Mouse (Mus musculus): Measurements from ENCODE around the gene Ctdsp1.

The Ctdsp1 gene

DNA sequence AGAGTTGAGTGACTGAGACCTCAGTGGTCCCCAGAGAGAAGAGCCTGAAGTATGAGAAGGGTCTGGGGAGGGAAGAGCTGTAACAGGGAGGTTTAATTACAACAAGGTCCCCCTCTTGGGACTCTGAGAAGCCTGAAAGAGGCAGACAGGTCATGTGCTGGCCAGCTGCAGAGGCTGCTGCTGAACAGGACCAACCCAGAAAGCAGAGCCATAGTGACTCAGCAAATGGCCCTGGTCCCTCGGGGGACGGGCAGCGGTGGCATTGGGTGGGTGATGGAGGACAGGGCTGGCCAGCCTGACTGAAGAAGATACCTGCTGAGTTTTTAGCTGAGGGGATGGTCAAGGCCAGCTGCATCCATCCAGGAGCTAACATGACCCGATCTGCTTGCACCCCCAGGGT is 14.9 kb upstream of the Ctdsp1 start:
- no peak for DNase-seq (ENCODE audit: low read depth, low spot score)

DNA sequence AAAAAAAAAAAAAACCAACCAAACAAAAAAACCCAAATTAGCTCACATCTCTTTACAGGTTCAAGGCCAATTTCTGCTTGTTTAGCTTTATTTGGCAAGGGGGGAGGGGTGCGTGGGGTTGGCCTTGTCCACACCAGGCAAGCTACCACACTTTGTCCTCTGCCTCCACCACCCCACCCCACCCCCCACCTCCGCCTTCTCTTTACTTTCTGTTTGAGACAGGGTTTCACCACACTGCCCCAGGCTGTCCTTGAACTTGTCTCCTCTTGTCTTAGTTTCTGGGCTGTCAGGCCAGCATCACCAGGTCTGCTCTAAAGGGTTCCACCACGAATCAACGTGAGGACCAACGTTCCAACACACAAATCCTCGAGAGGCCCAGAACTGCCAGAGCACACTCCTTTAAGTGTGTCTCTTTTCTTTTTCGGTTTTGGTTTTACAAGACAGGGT is 12.2 kb upstream of the Ctdsp1 start:
- DNase-seq (ENCODE audit: low read depth, low spot score) = no peak

DNA sequence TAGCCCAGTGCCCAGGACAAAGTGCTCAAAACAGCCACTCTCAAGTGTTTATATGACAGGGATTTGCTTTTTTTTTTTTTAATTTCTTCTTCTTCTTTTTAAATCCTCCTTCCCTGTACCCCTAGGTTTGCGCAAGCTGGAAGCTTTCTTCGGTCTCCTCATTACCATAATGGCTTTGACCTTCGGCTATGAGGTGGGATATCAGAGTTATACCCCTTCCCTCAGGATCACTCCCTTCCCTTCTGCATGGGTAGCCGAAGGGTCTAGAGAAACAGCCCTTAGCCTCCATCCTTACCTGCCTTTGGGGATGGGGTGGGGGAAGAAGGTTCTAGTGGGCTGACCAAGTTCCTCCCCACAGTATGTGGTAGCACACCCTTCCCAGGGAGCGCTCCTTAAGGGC is 10.8 kb upstream of the Ctdsp1 start:
- DNase-seq (ENCODE audit: low read depth, low spot score) = no peak

DNA sequence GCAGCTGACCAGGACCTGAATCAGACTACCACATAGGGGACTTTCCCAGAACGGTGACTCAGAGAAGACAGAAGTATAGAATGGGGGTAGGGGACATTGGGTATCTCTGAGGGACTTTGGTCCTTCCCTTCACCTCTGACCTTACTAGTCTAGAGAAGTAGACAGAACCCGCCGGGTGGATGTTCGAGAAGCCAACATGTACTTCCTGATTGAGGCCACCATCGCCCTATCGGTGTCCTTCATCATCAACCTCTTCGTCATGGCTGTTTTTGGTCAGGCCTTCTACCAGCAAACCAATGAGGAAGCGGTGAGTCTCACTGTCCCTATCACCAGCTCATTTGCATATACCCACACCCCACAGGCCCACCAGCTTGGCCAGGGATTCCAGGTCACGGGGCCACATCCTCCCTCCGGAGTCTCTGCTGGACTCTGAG is 9.7 kb upstream of the Ctdsp1 start:
- DNase-seq (ENCODE audit: low read depth, low spot score) = no peak

DNA sequence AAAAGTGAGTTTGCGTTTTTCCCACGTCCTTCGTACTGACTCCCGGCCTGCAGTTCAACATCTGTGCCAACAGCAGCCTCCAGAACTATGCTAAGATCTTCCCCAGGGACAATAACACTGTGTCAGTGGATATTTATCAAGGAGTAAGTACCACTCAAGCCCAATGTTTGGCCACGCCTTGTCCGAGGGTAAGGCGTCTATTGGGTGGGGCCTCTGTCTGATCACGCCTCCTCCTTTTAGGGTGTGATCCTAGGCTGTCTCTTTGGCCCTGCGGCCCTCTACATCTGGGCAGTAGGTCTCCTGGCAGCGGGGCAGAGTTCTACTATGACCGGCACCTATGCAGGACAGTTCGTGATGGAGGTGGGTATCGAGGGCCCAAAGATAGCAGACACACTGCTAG is 7.9 kb upstream of the Ctdsp1 start:
- DNase-seq (ENCODE audit: low read depth, low spot score) = no peak

DNA sequence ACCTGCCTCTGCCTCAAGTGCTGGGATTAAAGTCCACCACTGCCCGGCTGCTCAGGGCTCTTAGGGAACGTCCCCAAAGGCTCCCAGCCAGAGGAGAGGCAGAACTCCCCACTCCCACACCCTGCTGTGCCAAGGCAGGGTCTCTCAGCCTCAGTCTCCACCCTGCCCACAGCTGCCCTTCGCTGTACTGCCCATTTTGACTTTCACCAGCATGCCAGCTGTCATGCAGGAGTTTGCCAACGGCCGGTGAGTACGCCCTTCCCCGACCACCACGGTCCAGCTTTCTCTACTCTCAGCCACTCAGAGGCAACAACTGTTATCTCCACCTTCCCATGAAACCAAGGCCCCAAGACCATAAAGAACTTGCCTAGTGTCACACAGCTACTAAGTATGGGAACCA is 6.8 kb upstream of the Ctdsp1 start:
- DNase-seq (ENCODE audit: low read depth, low spot score) = no peak

DNA sequence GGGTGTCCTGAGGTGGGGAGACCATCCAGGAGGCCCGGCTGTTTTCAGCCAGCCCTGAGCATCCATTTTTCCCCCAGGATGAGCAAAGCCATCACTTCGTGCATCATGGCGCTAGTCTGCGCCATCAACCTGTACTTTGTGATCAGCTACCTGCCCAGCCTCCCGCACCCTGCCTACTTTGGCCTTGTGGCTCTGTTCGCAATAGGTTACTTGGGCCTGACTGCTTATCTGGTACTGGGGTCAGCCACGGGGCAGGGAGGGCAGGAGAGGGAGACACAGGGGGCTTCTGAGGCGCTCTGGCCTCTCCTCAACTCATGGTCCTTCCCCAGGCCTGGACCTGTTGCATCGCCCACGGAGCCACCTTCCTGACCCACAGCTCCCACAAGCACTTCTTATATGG is 6.2 kb upstream of the Ctdsp1 start:
- no peak for DNase-seq (ENCODE audit: low read depth, low spot score)

DNA sequence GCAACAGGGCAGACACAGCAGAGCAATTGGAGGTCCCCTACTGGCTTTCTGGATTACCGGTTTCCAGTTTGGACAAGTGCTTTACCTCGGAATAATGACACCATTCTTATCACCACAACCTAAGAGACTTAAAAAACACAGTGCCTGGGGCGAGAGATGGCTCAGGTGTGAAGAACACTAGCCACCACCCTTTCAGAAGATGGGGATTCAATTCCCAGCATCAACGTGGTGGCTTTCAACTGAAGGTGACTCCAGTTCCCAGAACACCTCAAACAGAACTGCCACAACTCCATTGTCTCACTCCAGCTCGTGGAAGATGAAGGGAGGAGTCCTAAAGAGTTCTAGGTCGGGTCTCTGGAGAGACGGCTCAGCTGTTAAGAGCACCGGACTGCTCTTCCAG is 5.8 kb upstream of the Ctdsp1 start:
- DNase-seq (ENCODE audit: low read depth, low spot score) = no peak

DNA sequence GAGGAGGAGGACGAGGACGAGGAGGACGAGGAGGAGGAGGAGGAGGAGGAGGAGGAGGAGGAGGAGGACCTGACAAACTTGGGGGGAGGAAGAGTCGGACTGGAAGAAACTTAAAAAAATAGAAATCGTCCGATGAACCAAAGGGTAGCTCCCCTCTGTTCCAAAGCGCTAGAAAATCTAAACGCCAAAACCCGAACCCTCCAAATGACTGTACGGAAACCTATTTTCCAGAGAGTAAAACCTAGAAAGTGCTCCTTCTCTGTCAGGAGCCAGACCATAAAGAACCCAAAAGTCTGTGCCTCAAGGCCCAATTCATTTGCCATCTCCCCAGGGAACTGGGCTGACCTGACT is 5.0 kb upstream of the Ctdsp1 start:
- DNase-seq (ENCODE audit: low read depth, low spot score) = no peak

DNA sequence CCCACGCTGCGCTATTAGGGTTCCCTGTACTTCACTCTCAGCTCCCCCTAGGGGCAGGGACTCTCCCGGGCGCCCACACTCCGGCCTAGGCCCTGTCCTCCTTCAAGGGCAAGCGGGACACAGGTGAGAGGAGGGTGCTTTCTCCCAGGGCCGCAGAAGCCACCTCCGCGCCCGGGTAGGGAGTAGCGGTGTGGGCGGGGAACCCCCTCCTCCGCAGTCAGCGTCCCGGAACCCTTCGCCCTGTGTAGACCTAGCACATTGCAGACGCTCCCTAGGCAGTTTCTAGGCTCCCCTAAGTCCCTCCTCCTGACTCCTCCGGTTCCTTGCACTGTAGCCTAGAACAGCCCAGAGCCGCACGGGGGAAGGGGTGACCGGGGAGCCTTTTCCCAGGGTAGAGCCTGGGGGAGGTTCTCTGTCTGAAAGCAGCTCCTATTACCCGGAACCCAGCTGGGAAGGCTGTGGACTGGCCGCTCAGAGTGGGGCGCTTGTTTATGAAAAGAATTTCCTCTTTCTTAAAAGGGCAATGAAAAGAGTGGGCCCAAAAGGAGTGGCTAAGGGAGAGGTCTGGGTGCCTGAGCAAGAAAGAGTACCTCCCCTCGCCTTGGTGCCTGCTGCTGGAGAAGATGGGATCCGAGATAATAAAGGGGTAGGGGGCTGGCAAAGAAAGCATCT is 4.5 kb upstream of the Ctdsp1 start:
- peak; percentile 95 for DNase-seq (ENCODE audit: low read depth, low spot score)

DNA sequence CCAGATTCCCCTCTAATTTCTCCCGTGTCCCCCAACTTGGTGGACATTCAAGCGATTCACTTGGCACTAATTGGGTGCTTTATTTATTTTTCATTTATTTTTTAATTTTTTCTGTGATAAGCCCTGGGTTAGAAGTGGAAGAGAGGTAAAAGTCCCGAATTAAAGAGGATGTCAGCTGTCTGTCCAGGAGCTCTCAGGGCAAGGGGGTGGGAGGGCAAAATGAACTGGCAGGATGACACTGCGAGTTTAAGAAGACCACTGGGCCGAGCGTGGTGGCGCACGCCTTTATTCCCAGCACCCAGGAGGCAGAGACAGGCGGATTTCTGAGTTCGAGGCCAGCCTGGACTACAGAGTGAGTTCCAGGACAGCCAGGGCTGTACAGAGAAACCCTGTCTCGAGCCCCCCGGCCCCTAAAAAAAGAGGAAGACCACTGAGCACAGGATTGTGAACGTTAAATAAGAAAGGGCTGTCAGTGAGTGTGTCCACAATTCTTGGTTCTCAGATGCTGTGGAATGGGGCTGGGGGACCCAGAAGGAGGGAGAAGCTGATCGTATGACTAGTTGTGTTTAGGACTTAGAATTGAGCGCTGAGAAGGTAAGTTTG is 3.8 kb upstream of the Ctdsp1 start:
- no peak for DNase-seq (ENCODE audit: low read depth, low spot score)

DNA sequence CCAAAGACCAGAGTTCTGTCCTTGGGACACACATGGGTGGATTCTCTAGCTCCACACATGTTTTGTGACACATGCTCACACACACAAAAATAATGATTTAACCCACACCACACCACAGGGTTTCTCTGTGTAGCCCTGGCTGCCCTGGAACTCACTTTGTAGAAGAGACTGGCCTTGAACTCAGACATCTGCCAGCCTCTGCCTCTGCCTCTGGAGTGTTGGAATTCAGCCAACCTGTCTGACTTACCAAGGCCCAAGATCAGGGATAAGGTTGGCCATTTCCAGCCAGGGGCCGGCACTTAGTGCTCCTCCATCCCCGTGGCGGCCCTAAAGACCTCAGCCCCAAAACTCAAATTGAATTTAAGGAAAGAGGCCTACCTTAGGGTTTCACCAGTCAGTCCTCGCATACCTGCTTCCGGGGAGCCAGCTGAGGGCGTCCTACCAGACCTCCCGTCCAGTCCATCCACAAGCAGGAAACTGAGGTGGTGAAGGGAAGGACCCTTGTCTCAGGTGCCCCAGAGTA is 2.9 kb upstream of the Ctdsp1 start:
- DNase-seq (ENCODE audit: low read depth, low spot score) = no peak

DNA sequence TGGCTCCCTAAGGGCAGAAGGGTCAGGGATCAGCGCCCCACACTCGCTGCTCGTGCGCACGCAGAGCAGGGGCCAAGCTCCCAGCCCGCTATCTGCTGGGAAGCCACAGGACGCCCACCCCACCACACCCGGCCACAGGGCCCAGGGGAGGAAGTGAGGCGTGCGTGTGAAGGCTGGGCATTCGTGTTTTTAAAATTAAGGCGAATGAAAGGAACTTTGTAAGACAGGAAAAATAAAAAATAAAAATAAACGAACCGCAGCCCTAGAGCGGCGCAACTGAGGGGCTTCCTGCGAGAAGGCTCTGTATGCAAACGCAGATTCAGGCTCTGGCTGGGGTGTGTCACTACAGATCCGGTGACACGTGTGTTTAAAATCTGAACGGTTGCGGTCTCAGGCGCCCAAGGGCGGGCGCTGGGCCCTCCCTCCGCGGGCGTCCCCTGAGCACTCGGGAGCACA is 1.4 kb upstream of the Ctdsp1 start:
- DNase-seq (ENCODE audit: low read depth, low spot score) = peak; percentile 80

DNA sequence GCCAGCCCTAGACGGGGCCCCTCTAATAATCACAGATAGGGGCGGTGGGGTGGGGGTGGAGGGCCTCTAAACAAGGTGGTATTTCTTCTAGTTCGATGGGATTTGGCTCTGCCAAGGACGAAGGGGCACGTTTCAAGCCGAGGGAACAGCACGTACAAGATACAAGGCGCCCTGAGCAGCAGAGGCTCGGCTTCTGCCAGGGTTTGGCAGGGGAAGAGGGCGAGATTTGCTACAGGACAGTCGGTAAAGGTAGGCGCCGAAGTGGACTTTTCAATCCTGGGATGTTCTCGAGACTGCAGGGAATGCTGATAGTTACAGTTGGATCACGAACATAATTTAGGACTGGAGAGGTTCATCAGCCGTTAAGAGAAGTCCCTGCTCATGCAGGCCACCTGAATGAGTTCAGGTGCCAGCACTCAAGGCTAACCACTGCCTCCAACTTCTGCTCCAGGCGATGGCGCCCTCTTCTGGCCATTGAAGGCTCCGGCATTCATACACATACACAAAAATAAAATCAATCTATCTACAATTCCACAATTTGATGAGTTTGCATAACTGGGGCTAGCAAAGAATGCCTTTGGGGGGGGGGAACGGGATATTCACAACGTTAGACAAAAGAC is 912 bp upstream of the Ctdsp1 start:
- peak; percentile 85 for DNase-seq (ENCODE audit: low read depth, low spot score)

DNA sequence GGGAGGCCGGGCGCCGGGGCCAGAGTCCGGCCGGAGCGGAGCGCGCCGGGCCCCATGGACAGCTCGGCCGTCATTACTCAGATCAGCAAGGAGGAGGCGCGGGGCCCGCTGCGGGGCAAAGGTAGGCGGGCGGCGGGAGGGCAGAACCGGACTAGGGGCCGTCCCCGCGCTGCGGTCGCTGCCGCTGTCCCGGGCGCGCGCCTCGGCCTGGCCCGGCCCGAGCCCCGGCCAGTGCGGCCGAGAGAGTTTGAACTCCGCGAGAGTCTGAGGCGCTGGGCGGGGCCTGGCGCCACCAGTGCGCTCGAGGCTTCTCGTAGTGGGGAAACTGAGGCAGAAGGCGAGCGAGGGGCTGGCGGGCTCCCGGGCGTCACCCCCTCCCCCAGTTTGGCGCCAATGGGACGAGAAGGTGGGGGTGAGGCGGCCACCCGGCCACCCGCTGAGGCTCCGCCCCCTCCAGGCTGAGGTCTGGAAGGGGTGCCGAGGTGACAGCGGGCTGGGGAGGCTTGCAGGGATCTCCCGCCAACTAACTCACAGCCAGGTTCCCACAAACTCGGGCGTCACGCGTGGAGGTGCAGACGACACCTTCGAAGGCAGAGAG is 634 bp downstream of the Ctdsp1 start:
- DNase-seq (ENCODE audit: low read depth, low spot score) = peak; percentile 74

DNA sequence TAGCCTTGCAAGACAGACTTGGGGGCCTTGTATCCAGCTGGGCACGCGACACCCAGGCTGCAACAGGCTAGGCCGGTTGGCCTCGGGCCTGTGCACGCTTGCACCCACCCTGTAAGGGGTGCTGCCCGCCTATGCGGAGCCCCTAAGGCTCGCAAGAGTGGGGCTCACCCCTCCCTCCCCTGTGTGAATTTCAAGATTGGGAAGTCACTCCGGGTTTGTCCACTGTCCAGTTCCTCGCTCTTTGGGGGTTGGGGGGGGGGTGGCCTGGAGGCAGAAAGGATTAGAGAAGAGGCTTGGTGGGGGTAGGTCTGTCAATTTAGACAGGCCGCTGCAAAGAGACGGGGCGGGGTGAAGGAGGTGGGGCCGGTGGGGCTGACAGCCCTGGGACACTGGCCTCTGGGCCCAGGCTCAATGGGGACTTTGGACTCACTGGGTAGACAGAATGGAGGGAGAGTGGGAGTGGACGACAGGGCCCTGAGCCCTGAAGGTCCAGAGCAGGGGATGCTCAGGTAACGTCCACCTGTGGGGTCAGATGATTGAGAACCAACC is 1.2 kb downstream of the Ctdsp1 start:
- no peak for DNase-seq (ENCODE audit: low read depth, low spot score)

DNA sequence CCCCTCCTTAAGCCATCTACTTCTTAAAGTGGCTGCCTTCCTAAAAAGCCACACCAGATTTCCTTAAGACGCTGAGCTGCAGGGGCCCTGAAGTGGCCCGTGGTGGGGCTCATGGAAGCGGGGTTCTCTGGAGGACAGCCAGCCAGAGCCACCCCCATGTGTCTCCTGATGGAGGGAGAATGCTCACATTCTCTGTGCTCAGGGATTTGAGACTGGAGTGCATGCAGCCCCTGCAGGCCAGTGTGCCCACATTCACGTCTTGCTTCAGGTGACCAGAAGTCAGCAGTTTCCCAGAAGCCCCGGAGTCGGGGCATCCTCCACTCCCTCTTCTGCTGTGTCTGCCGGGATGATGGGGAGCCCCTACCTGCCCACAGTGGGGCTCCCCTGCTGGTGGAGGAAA is 1.7 kb downstream of the Ctdsp1 start:
- DNase-seq (ENCODE audit: low read depth, low spot score) = no peak

DNA sequence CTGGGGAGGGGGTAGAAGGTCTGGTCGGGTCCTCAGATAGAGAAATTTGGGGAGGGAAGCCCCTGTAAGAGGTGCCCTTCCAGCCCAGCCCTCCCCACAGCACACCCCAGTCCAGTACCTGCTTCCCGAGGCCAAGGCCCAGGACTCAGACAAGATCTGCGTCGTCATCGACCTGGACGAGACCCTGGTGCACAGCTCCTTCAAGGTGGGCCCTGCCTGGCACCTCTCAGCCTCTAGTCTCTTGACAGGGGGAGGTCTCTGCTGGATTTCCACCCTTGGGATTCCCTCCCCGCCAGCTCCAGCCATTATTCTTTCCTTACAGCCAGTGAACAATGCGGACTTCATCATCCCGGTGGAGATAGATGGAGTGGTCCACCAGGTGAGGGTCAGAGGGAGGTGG is 2.4 kb downstream of the Ctdsp1 start:
- no peak for DNase-seq (ENCODE audit: low read depth, low spot score)

DNA sequence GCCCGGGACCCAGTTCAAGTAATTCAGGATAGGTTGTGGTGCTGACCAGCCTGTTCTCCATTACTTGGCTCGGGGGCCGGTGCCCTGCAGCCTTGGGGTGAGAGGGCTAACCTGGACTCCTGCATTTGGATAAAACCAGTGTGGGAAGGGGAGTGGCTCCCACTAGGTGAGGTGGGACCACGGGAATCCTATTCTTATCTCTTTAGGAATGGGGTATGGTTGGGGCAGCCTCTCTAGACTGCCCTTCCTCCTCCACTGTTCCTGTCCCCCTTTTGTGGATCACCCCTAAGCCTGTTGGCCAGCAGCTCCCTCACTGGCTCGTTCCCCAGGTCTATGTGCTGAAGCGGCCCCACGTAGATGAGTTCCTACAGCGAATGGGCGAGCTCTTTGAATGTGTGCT is 3.0 kb downstream of the Ctdsp1 start:
- DNase-seq (ENCODE audit: low read depth, low spot score) = no peak

DNA sequence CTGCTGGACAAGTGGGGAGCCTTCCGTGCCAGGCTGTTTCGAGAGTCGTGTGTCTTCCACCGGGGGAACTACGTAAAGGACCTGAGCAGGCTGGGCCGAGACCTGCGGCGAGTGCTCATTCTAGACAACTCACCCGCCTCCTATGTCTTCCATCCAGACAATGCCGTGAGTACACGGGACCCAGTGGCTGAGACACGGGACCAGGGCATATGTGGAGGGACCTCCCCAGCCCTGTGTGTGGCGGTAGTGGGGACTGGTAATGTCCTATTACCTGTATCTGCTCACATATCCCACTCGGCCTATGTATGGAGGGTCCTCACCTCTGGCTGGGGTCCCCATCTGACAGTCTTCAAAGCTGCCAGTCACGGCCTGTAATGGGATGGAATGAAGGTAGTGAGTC is 3.5 kb downstream of the Ctdsp1 start:
- DNase-seq (ENCODE audit: low read depth, low spot score) = no peak

DNA sequence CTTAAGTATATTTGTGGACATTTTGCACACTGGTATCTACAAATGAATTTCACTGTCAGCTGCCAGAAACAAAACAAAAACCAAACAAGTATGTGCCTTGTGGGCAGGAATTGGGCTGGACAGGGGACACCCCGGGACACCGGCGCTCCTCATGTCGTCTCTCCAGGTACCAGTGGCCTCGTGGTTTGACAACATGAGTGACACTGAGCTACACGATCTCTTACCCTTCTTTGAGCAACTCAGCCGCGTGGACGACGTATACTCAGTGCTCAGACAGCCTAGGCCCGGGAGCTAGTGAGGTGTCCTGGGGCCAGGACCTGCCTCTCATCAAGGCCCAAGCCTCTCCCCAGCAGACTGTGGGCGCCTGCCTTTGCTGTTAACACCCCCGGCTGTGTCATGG is 4.0 kb downstream of the Ctdsp1 start:
- DNase-seq (ENCODE audit: low read depth, low spot score) = no peak

Measured in CD4-positive helper T cell, adult 2 months (primary cell).